In the genomic region with DNA sequence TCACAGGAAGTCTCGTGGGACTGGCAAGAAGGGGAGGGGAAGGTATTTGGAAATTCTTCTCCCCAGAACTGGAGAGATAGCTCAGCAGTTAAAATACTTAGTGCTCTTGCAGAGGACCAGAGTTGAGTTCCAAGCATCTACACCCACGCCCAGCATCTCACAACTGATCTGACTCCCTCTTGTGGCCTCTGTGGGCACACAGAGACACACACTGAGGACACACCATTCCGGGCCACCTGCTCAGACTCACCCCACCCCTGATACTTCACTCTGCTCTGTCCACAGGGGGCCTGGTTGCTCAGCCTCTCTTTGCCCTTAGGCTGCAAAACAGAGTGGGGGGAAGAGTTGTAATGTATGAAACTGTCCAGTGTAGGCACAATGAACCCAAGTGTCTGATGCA, we compare ENCODE assay signal across 9 mouse cellular contexts. TPM values are rescaled to one million over a fixed set of nuclear protein-coding genes. Genes with fewer than 3 reads are reported as not detected.
DNase-seq lines count a peak whose midpoint lies in the region; ATAC-seq and TF ChIP-seq lines count a peak whose summit lies in the region.
"Had no signal": no experiment of that assay in that cellular context is flagged by ENCODE, and none has a peak within 500 bp of the region (broad histone marks: within the 10 kb centered on the region; RNA-seq: fewer than 3 reads in every experiment).

No protein-coding gene starts in this region.

- peaks cover 58% of the 10 kb centered on the region for H3K27me3 ChIP-seq in heart, embryonic 13.5 days (replicated peaks)
- H3K27me3 ChIP-seq in hindbrain, postnatal 0 days (ENCODE audit: insufficient read depth, low read length): no peaks in the 10 kb centered on the region
- no peaks in the 10 kb centered on the region for H3K27me3 ChIP-seq in splenic B cell, adult 2 months (ENCODE audit: control insufficient read depth, insufficient read depth, low read length, poor library complexity, severe bottlenecking)
- H3K27me3 ChIP-seq in kidney, embryonic 16.5 days (ENCODE audit: insufficient read depth, low read length): peaks cover 17% of the 10 kb centered on the region; the same call in 1 of the 2 replicates

- H3K27ac ChIP-seq in heart, embryonic 13.5 days (replicated peaks): no peak overlapping the region
- H3K27ac ChIP-seq in hindbrain, postnatal 0 days: no peak overlapping the region; the same call in 1 of the 2 replicates
- H3K27ac ChIP-seq in kidney, embryonic 16.5 days (ENCODE audit: low read length): no peak overlapping the region

- no peak overlapping the region for H3K9ac ChIP-seq in heart, embryonic 13.5 days
- no peak overlapping the region for H3K9ac ChIP-seq in hindbrain, postnatal 0 days (replicated peaks; ENCODE audit: low read length)
- no peak overlapping the region for H3K9ac ChIP-seq in kidney, embryonic 16.5 days (replicated peaks; ENCODE audit: low read length)

- H3K4me2 ChIP-seq in heart, embryonic 13.5 days: peak overlapping the region; percentile 98; the same call in 1 of the 2 replicates
- peak overlapping the region; percentile 94 for H3K4me2 ChIP-seq in hindbrain, postnatal 0 days (ENCODE audit: low read depth, low read length)
- no peak overlapping the region for H3K4me2 ChIP-seq in kidney, embryonic 16.5 days (replicated peaks; ENCODE audit: low read depth, low read length)

- 68% methylated on average over 3 of the region's 3 CpGs for WGBS in heart, embryonic 13.5 days
- WGBS in hindbrain, postnatal 0 days: 60% methylated on average over 3 of the region's 3 CpGs
- 84% methylated on average over 3 of the region's 3 CpGs for WGBS in kidney, embryonic 16.5 days

- H3K4me1 ChIP-seq in heart, embryonic 13.5 days: peaks cover 26% of the 10 kb centered on the region
- peaks cover 26% of the 10 kb centered on the region for H3K4me1 ChIP-seq in hindbrain, postnatal 0 days (ENCODE audit: insufficient read depth, low read length)
- peaks cover 27% of the 10 kb centered on the region for H3K4me1 ChIP-seq in kidney, embryonic 16.5 days (ENCODE audit: insufficient read depth, low read length)

- no peaks in the 10 kb centered on the region for H3K9me3 ChIP-seq in heart, embryonic 13.5 days
- H3K9me3 ChIP-seq in hindbrain, postnatal 0 days (ENCODE audit: low read length): no peaks in the 10 kb centered on the region
- H3K9me3 ChIP-seq in kidney, embryonic 16.5 days (ENCODE audit: low read length): no peaks in the 10 kb centered on the region

- no peaks in the 10 kb centered on the region for H3K36me3 ChIP-seq in heart, embryonic 13.5 days
- H3K36me3 ChIP-seq in hindbrain, postnatal 0 days (ENCODE audit: insufficient read depth, low read length): no peaks in the 10 kb centered on the region; the same call in 1 of the 2 replicates
- no peaks in the 10 kb centered on the region for H3K36me3 ChIP-seq in splenic B cell, adult 2 months (ENCODE audit: control insufficient read depth, insufficient read depth, low read length, poor library complexity, severe bottlenecking)
- H3K36me3 ChIP-seq in kidney, embryonic 16.5 days (ENCODE audit: insufficient read depth, low read length): no peaks in the 10 kb centered on the region

- no peak overlapping the region for H3K4me3 ChIP-seq in heart, embryonic 13.5 days
- H3K4me3 ChIP-seq in hindbrain, postnatal 0 days (ENCODE audit: low read length): no peak overlapping the region
- no peak overlapping the region for H3K4me3 ChIP-seq in kidney, embryonic 16.5 days (ENCODE audit: low read length)

- no peak for DNase-seq in heart, postnatal 36 days
- DNase-seq in thymus, postnatal 14 days: peak; percentile 26
- no peak for DNase-seq in thymus, postnatal 36 days
- DNase-seq in hindbrain, postnatal 0 days (ENCODE audit: low spot score): no peak
- DNase-seq in splenic B cell, adult 2 months (ENCODE audit: low read depth, low spot score): peak; percentile 24
- no peak for DNase-seq in layer of hippocampus, adult 9-10 months (ENCODE audit: low spot score)
- DNase-seq: lung, postnatal 10 days had no signal

- peak; percentile 56 for TF ChIP-seq CTCF in hindbrain, postnatal 0 days (IDR thresholded peaks at IDR 0.05; ENCODE audit: low read depth)

- no peak for ATAC-seq in heart, embryonic 13.5 days (ENCODE audit: extremely low read depth, insufficient number of reproducible peaks, low FRiP score, low TSS enrichment)
- no peak for ATAC-seq in hindbrain, postnatal 0 days
- no peak for ATAC-seq in kidney, embryonic 16.5 days (ENCODE audit: low FRiP score, low TSS enrichment)

- intact Hi-C loops in heart, postnatal 36 days (cut with DNase I): no loop called here

RNA-seq across cellular contexts. Expression of gene Lrp8, which starts 3.4 kb away (rescaled TPM):
- 0.51 and 1.2 TPM in 2 replicates for polyA plus RNA-seq in heart, embryonic 13.5 days (2015; fragmentation: Nextera tagmentation; extraction: Ambion mirVana)
- 1 to 10 TPM in 1 of 2 experiments, under 1 TPM in 1; 0.97 to 1.1 TPM for total RNA-seq in heart, postnatal 36 days (2021)
- total RNA-seq in hindbrain, postnatal 0 days (2014; rRNA removed): 62.2 and 65.9 TPM in 2 replicates
- 33.9 and 34.5 TPM in 2 replicates for polyA plus RNA-seq in hindbrain, postnatal 0 days (2015; fragmentation: Nextera tagmentation; extraction: Ambion mirVana)
- polyA plus RNA-seq in kidney, embryonic 16.5 days (2015; fragmentation: Nextera tagmentation; extraction: Ambion mirVana): 1.1 and 1.2 TPM in 2 replicates

Comparison
In these comparisons a context has a peak if more than half of its experiments do, and no peak if none do; other contexts are left out.
1. DNase-seq: peak in thymus, postnatal 14 days (single experiment) and splenic B cell, adult 2 months (single experiment); none in heart, postnatal 36 days (0 of 2), thymus, postnatal 36 days (0 of 2), hindbrain, postnatal 0 days (single experiment) and layer of hippocampus, adult 9-10 months (single experiment).
2. RNA of gene Lrp8, which starts 3.4 kb away (polyA plus RNA-seq): 33.9 to 34.5 TPM in hindbrain, postnatal 0 days; 1.1 to 1.2 TPM in kidney, embryonic 16.5 days and 0.51 to 1.2 TPM in heart, embryonic 13.5 days; every median in the first group is over 10 times any median in the second.